Comparison of ENCODE assay signal across 20 mouse cellular contexts in the genomic region with DNA sequence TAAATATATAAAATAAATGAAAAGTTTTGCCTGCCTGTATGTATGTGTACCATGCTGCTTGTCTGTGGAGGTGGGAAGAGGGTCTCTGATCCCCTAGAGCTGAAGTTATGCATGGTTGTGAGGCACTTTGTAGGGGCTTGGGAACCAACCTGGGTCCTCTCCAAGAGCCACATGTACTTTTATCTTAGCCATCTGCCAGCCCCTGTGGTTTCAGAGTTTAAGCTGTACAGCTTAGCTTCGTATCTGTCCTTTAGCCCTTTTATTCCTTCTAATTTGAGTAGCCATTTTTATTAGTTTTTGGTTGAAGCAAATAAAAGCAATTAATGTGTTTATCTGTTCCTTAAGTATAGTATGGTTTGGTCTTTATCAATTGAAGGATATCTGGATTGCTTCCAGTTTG.
"Had no signal": no experiment of that assay in that cellular context is flagged by ENCODE, and none has a peak within 500 bp of the region (broad histone marks: within the 10 kb centered on the region; RNA-seq: fewer than 3 reads in every experiment).

No protein-coding gene starts in this region.

- H3K4me3 ChIP-seq: liver, embryonic 15.5 days; lung, embryonic 15.5 days; midbrain, embryonic 12.5 days; midbrain, embryonic 15.5 days; neural tube, embryonic 12.5 days; neural tube, embryonic 15.5 days had no signal

- H3K36me3 ChIP-seq: liver, embryonic 15.5 days; lung, embryonic 15.5 days; midbrain, embryonic 12.5 days; midbrain, embryonic 15.5 days; neural tube, embryonic 12.5 days; neural tube, embryonic 15.5 days had no signal

- H3K4me1 ChIP-seq: neural tube, embryonic 12.5 days had no signal

- H3K4me2 ChIP-seq: liver, embryonic 11.5 days; liver, embryonic 15.5 days; lung, embryonic 15.5 days; midbrain, embryonic 12.5 days; midbrain, embryonic 15.5 days; neural tube, embryonic 12.5 days; neural tube, embryonic 15.5 days had no signal

- ATAC-seq: midbrain, embryonic 15.5 days had no signal

- H3K9ac ChIP-seq: liver, embryonic 15.5 days; lung, embryonic 15.5 days; midbrain, embryonic 12.5 days; midbrain, embryonic 15.5 days; neural tube, embryonic 12.5 days; neural tube, embryonic 15.5 days had no signal

- H3K9me3 ChIP-seq: liver, embryonic 15.5 days; lung, embryonic 15.5 days; midbrain, embryonic 12.5 days; midbrain, embryonic 15.5 days; neural tube, embryonic 12.5 days; neural tube, embryonic 15.5 days had no signal

- H3K27me3 ChIP-seq: liver, embryonic 15.5 days; lung, embryonic 15.5 days; midbrain, embryonic 12.5 days; midbrain, embryonic 15.5 days; neural tube, embryonic 12.5 days; neural tube, embryonic 15.5 days had no signal

- DNase-seq: kidney, adult 18-20 months; kidney, postnatal 25 days; lung, adult 18-20 months; lung, postnatal 10 days; lung, postnatal 36 days; right cerebral cortex, adult 18-20 months; right cerebral cortex, postnatal 14 days; right cerebral cortex, postnatal 4 days; thymus, adult 2 months; thymus, postnatal 14 days; thymus, postnatal 4 days had no signal

- H3K27ac ChIP-seq: kidney, postnatal 0 days; liver, embryonic 15.5 days; lung, embryonic 15.5 days; midbrain, embryonic 12.5 days; midbrain, embryonic 15.5 days; neural tube, embryonic 12.5 days; neural tube, embryonic 15.5 days; stomach, postnatal 0 days had no signal
